Mouse (Mus musculus): ENCODE data around the gene Lmbrd1.
"Not testable (repeated sequence)": the region's sequence is repeated elsewhere in the genome, so short reads cannot be mapped to it uniquely, and the experiment has no call there.

Gene Lmbrd1

DNA sequence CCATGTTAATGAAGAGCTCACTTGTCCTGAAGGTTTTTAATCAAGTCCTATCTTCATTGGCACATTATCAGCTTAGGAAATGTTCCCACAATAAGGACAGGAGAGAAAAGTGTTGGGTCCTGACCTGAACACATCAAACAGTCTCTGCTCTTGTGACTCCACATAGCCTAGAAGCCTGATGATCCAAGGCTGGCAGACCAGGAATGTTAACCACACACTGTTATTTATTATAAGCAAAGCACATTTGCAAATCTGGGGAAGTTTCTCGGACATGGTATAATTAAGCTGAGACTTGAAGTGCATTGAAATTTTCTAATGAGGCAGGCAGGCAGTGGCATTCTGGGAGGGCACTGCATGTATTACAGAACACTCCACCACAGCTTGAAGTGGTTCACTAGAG lies 41.8 kb downstream of the Lmbrd1 start:
- DNase-seq (ENCODE audit: extremely low read depth, low read depth), result no peak

GRCm38 (mm10) chr1:24729784-24730183 lies 51.4 kb downstream of the Lmbrd1 start:
- DNase-seq (ENCODE audit: extremely low read depth, low read depth), result no peak

DNA sequence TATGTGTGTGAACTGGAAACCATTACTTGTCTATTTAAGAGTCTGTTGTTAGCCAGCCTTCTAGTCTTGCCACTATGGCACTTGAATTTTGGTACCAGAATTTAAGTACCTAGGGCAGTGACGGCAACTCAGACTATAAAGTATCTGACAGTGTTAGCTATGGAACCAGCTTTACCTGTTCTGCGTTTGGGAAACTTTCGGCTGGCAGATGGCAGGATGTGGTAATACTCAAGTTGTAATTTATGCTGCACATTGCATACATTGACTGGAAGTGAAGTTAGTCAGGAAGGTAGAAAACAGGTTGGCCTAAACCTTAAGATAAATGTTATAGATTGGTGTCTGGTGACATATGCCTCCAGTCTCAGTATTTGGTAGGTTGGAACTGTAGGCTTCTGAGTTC lies 53.9 kb downstream of the Lmbrd1 start:
- no peak for DNase-seq (ENCODE audit: extremely low read depth, low read depth)

DNA sequence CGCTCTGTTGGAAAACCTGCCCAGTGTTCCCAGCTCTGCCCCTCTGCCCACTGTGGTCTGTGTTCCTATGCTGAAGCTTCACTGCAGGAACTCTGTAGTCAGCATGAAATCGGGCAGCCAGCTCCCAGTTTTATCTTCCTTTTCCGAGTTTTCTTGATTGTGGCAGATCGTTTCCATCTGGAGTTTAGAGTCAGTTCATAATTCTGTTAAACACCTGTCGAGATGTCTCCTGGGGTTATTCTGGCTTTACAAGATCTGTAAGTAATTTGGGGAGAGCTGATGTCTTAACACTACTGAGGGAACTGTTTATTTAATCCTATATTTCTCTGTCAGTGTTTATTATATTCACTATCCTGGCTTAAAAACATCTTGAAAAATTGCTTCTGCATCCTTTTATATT lies 56.4 kb downstream of the Lmbrd1 start:
- DNase-seq (ENCODE audit: extremely low read depth, low read depth), result no peak

DNA sequence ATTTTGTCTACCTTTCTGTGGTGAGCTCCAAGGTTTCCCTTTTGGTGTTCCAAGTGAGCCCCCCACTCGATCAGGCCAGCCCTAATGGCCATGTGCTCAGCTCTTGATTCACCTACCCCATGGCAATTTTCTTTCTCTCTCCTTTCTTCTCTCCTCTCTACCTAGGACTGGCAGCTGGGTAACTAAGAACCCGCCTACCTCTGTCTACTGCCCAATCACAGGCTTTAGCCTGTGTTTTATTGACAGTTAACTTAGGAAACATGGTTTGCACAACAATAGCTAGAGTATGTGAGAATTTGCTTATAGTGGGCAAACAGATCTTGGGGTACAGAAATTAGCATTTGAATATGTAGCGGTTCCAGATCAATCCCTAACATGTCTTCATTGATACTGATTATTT lies 62.5 kb downstream of the Lmbrd1 start:
- DNase-seq (ENCODE audit: extremely low read depth, low read depth), result no peak

- no peak for DNase-seq (ENCODE audit: extremely low read depth, low read depth)
Measured at GRCm38 (mm10) chr1:24741552-24741951, 63.1 kb downstream of the Lmbrd1 start.

DNA sequence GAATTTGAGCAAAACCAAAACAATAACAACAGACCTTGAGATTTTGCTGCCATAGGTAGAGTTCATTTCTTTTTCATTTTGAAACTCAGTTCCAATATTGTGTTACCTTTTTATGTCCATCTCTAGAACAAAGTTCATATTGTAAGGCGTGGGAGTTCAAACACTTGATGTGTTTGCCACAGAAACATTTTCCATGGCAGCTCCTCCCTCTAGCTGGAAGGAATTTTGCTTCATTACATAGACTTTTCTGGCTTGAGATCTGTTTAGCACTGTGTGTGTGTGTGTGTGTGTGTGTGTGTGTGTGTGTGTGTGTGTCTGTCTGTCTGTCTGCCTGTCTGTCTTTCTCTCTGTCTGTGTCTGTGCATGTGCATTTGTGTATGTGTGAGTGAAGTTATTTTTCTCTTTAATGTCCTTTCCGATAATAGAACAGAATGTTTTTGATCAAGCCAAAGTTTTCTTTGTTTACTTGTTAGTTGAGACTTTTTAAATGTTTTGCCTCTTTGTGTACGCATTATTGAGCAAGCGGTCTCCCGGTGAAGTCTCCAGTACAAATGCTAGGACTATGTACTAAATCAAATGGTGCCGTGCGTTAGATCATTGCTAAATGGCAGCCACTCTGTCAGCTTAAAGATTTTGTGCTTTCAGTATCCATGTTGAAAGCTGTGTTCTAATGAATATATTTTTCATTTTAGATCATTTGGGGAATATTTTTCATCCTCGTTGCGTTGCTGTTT lies 64.9 kb downstream of the Lmbrd1 start:
- no peak for DNase-seq (ENCODE audit: extremely low read depth, low read depth)

DNA sequence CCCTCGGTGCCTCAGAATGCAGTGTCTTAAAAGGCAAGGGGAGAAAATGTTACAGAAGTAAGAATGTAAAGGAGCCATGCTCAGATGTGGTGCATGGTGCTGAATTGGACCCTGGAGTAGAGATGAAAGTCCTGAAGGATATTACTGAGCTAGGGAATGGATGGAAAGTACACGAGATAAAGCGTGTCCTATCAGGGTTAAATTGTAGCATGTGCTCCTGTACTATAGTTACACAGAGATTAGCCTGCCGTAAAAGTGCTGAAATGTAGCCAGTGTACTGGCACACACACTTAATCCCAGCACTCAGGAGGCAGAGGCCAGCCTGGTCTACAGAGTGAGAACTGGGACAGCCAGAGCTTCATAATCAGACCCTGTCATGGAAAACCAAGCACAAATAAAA lies 74.3 kb downstream of the Lmbrd1 start:
- DNase-seq (ENCODE audit: extremely low read depth, low read depth), result no peak

- no peak for DNase-seq (ENCODE audit: extremely low read depth, low read depth)
Measured at GRCm38 (mm10) chr1:24758516-24758915, 80.1 kb downstream of the Lmbrd1 start.

GRCm38 (mm10) chr1:24766466-24766865 lies 88.0 kb downstream of the Lmbrd1 start:
- DNase-seq (ENCODE audit: extremely low read depth, low read depth), result no peak

DNA sequence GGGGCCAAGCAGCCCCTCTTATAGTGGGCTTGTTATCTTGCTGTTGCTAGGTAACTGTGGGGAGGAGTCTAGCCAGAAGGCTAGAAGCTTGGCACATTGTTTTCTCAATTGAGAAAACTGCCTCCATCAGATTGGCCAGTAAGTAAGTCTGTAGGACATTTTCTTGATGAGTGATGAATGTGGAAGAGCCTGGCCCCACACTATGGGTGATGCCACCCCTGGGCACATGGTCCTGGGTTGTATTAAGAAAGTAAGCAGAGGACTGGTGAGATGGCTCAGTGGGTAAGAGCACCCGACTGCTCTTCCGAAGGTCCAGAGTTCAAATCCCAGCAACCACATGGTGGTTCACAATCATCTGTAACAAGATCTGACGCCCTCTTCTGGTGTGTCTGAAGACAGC lies 88.8 kb downstream of the Lmbrd1 start:
- not testable (repeated sequence) for DNase-seq (ENCODE audit: extremely low read depth, low read depth)

- no peak for DNase-seq (ENCODE audit: extremely low read depth, low read depth)
Measured at GRCm38 (mm10) chr1:24773642-24774041, 95.2 kb downstream of the Lmbrd1 start.

- no peak for DNase-seq (ENCODE audit: extremely low read depth, low read depth)
Measured at GRCm38 (mm10) chr1:24776576-24776975, 98.1 kb downstream of the Lmbrd1 start.

DNA sequence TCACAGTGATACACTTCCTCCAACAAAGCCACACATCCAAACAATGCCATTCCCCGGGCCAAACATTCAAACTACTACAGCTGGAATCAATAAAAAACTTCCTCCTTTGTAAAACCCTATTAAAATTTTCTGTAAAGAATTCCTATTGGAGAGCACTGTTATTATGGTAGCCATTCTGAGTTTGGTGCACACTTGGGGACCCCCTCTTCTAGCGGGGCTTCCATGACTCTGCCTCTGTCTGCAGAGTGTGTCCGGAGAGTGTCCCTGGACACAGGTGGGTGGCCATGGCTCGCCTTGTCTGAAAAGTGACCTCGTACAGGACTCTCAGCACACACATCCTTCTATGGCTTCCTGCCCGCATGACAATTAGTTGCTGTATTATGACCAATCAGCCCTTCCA lies 114.7 kb downstream of the Lmbrd1 start:
- DNase-seq (ENCODE audit: extremely low read depth, low read depth), result no peak

- DNase-seq (ENCODE audit: extremely low read depth, low read depth), result not testable (repeated sequence)
Measured at GRCm38 (mm10) chr1:24807971-24808370, 129.5 kb downstream of the Lmbrd1 start.
